Mouse (Mus musculus): ENCODE measurements around the gene Tyk2. TPM values are rescaled to one million over a fixed set of nuclear protein-coding genes. Genes with fewer than 3 reads are reported as not detected.
A peak's percentile ranks its signal among the peaks of the same experiment; 100 is the strongest.

Gene Tyk2
- total RNA-seq, 2 experiments from 2014 or later = 11.6 to 12.7 TPM

- DNase-seq (ENCODE audit: low spot score in 2 of 2) = peak in 1 of 2 experiments; percentile 25
- intact Hi-C loops (cut with DNase I) = loop anchor here (5.0 kb wide), 1 partner anchor 69 kb away; no protein-coding TSS in a partner anchor
These were observed 22.3 kb upstream of the Tyk2 start for GRCm38 (mm10) chr9:21153331-21153730.

- intact Hi-C loops (cut with DNase I) = loop anchor here (1.0 to 5.0 kb wide), 2 partner anchors 16 to 70 kb away; no protein-coding TSS in a partner anchor
- DNase-seq (ENCODE audit: low spot score in 2 of 2) = peak; percentile 71 to 90
These were observed 21.7 kb upstream of the Tyk2 start for GRCm38 (mm10) chr9:21152715-21153114.

GRCm38 (mm10) chr9:21149654-21150419, 18.8 kb upstream of the Tyk2 start, which contains the start of gene Cdc37:
TSS of gene Cdc37 (minus strand) at chr9:21149982.
- intact Hi-C loops (cut with DNase I) = loop anchor here (5.0 kb wide), 1 partner anchor 72 kb away; no protein-coding TSS in a partner anchor

GRCm38 (mm10) chr9:21149077-21149653, 18.1 kb upstream of the Tyk2 start:
- intact Hi-C loops (cut with DNase I) = no loop called here
- DNase-seq (ENCODE audit: low spot score in 2 of 2) = no peak

More at GRCm38 (mm10) chr9:21149654-21150419, 18.8 kb upstream of the Tyk2 start, which contains the start of gene Cdc37:
- DNase-seq (ENCODE audit: low spot score in 2 of 2) = peak; percentile 93 to 95

- intact Hi-C loops (cut with DNase I) = no loop called here
These were observed 17.4 kb upstream of the Tyk2 start for GRCm38 (mm10) chr9:21148427-21148826.

GRCm38 (mm10) chr9:21146722-21147121, 15.7 kb upstream of the Tyk2 start:
- intact Hi-C loops (cut with DNase I) = no loop called here

More at GRCm38 (mm10) chr9:21148427-21148826, 17.4 kb upstream of the Tyk2 start:
- no peak for DNase-seq (ENCODE audit: low spot score in 2 of 2)

GRCm38 (mm10) chr9:21145431-21145830, 14.4 kb upstream of the Tyk2 start:
- intact Hi-C loops (cut with DNase I) = no loop called here
- DNase-seq (ENCODE audit: low spot score in 2 of 2) = no peak

More at GRCm38 (mm10) chr9:21146722-21147121, 15.7 kb upstream of the Tyk2 start:
- no peak for DNase-seq (ENCODE audit: low spot score in 2 of 2)

- intact Hi-C loops (cut with DNase I) = no loop called here
These were observed 13.3 kb upstream of the Tyk2 start for GRCm38 (mm10) chr9:21144361-21144760.

GRCm38 (mm10) chr9:21141922-21142321, 10.9 kb upstream of the Tyk2 start:
- DNase-seq (ENCODE audit: low spot score in 2 of 2) = no peak
- intact Hi-C loops (cut with DNase I) = no loop called here

More at GRCm38 (mm10) chr9:21144361-21144760, 13.3 kb upstream of the Tyk2 start:
- DNase-seq (ENCODE audit: low spot score in 2 of 2) = no peak

GRCm38 (mm10) chr9:21138386-21138785, 7.3 kb upstream of the Tyk2 start:
- intact Hi-C loops (cut with DNase I) = loop anchor here (5.0 kb wide), 1 partner anchor 126 kb away; no protein-coding TSS in a partner anchor
- DNase-seq (ENCODE audit: low spot score in 2 of 2) = no peak

GRCm38 (mm10) chr9:21137229-21137628, 6.2 kb upstream of the Tyk2 start:
- intact Hi-C loops (cut with DNase I) = loop anchor here (5.0 kb wide), 1 partner anchor 125 kb away; no protein-coding TSS in a partner anchor
- peak; percentile 59 to 72 for DNase-seq (ENCODE audit: low spot score in 2 of 2)

GRCm38 (mm10) chr9:21136401-21136800, 5.4 kb upstream of the Tyk2 start:
- DNase-seq (ENCODE audit: low spot score in 2 of 2) = peak in 1 of 2 experiments; percentile 40

GRCm38 (mm10) chr9:21135941-21136381, 4.9 kb upstream of the Tyk2 start:
- no peak for DNase-seq (ENCODE audit: low spot score in 2 of 2)
- intact Hi-C loops (cut with DNase I) = loop anchor here (5.0 kb wide), 1 partner anchor 124 kb away; no protein-coding TSS in a partner anchor

More at GRCm38 (mm10) chr9:21136401-21136800, 5.4 kb upstream of the Tyk2 start:
- intact Hi-C loops (cut with DNase I) = loop anchor here (5.0 kb wide), 1 partner anchor 124 kb away; no protein-coding TSS in a partner anchor

- intact Hi-C loops (cut with DNase I) = loop anchor here (5.0 kb wide), 1 partner anchor 123 kb away; no protein-coding TSS in a partner anchor
- no peak for DNase-seq (ENCODE audit: low spot score in 2 of 2)
These were observed 4.4 kb upstream of the Tyk2 start for GRCm38 (mm10) chr9:21135329-21135890.

GRCm38 (mm10) chr9:21134595-21135328, 3.7 kb upstream of the Tyk2 start:
- intact Hi-C loops (cut with DNase I) = loop anchor here (5.0 kb wide), 1 partner anchor 122 kb away; no protein-coding TSS in a partner anchor
- no peak for DNase-seq (ENCODE audit: low spot score in 2 of 2)

- no peak for DNase-seq (ENCODE audit: low spot score in 2 of 2)
- intact Hi-C loops (cut with DNase I) = no loop called here
These were observed 2.1 kb upstream of the Tyk2 start for GRCm38 (mm10) chr9:21133064-21133707.

- intact Hi-C loops (cut with DNase I) = no loop called here
- DNase-seq (ENCODE audit: low spot score in 2 of 2) = peak in 1 of 2 experiments; percentile 31
These were observed 1.2 kb upstream of the Tyk2 start for GRCm38 (mm10) chr9:21132102-21132775.

GRCm38 (mm10) chr9:21126259-21126627, 4.8 kb downstream of the Tyk2 start:
- intact Hi-C loops (cut with DNase I) = no loop called here
- no peak for DNase-seq (ENCODE audit: low spot score in 2 of 2)

Data from left cerebral cortex, postnatal 25 days (tissue).